Mouse (Mus musculus) right cerebral cortex, postnatal 36 days (tissue): ENCODE measurements at regions not wholly inside any gene's neighbourhood (a gene's known extent, or its start where the extent isn't known, plus 50 kb on each side); places are given as distances from the start of the nearest gene placed in this dataset.
A peak's percentile ranks its signal among the peaks of the same experiment; 100 is the strongest.

Source experiments
- DNase-seq, 2 experiments: peaks; one replicate each; pipeline ENCODE4 v3.0.0; 2022; ENCODE audit warnings: low spot score in 2 of 2, mixed read lengths in 1 of 2

DNA sequence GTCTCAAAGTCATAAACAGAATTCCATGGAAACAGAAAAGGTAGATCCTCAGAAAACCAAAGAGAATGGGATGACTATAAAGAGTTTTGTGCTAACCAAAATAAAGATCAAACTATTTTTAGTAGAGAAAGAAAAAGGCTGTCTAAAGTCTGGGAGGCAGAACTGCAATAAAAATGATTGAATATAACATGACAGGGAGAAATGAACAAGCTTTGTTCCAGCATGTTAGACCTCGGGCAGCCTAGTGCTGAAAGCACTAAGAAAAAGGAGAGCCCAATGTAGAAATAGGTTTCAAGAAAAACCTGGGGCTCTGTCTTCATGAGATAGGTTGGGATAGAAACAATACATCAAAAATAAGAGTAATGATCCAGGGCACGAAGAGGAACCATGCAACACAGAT lies 135.4 kb upstream of the Pcdh7 start:
- DNase-seq = no peak

DNA sequence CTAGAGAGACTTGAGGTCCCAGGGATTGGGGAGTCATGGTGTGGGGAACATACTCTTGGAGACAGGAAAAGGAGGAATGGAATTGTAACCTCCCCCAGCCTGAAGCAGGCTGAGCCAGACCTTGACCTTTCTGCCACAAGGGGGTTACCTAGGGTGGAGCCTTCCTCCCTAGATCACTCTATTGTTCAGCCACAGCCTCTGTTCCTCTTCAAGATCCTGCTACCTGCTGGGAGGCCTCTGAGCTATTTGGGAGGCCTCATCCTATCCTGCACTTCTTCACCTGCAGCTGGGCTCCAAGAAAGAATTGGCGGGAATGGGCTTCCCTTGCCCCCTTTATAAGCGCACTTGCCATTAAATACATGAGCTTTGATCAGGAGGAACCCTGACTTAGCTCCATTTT lies 130.8 kb upstream of the Pcdh7 start:
- no peak for DNase-seq

DNA sequence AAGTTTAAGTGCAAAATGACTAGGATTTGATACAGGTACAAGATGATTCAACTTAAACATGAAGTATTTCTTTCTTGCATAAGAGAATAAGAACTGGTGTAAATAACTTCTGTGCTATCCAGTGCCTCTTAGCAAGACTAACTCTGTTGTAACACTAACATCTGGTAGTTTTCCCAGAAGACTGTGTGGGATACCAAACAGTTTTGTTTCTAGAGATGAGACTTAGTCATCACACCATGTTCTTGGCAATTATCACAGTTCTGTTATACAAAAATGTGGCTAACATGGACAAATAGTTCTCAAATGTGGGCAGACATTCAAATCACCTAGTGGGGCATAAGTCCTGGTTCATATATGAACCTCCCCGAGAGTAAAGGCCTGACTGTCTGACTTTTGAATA lies 121.8 kb upstream of the Pcdh7 start:
- DNase-seq = peak in 1 of 2 experiments; percentile 4

DNA sequence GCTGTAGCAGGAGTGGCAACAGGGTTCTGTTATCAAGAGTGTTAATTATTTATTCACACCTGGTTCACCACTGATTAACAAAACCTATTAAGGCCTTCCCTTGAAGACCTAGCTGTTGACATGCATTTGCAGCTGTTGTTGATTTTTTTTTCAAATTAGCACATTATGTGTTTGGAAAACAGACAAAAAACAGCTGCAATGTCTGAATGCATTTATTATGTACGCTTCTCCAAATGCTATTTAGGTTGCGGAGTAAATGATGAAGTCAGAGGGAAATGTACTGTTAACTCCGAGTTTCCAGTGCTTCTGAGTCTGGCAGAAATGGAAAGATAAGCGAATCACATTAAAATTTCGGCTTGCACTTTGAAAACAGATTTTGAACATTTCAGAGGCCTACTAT lies 120.7 kb upstream of the Pcdh7 start:
- no peak for DNase-seq

- DNase-seq = no peak
Measured at GRCm38 (mm10) chr5:57598187-57598700, 119.5 kb upstream of the Pcdh7 start.
